Mouse (Mus musculus) inflammation-experienced regulatory T-cells, adult 6 months (primary cell): Measurements from ENCODE around the gene Galnt9. TPM values are rescaled to one million over a fixed set of nuclear protein-coding genes. Genes with fewer than 3 reads are reported as not detected.

ENCODE experiments used
- ATAC-seq: one replicate; pipeline ENCODE4 v1.8.0; 2017
- polyA plus RNA-seq, 3 experiments: library from polyadenylated mRNA; unstranded; fragments of 100-300 nt; shearing (Covaris generic); gene quantifications; one replicate each; pipeline ENCODE4 v1.2.1; 2017

Galnt9 gene
- polyA plus RNA-seq, result 1 to 10 TPM; 4.5 to 9.7 (median 7.5) TPM

DNA sequence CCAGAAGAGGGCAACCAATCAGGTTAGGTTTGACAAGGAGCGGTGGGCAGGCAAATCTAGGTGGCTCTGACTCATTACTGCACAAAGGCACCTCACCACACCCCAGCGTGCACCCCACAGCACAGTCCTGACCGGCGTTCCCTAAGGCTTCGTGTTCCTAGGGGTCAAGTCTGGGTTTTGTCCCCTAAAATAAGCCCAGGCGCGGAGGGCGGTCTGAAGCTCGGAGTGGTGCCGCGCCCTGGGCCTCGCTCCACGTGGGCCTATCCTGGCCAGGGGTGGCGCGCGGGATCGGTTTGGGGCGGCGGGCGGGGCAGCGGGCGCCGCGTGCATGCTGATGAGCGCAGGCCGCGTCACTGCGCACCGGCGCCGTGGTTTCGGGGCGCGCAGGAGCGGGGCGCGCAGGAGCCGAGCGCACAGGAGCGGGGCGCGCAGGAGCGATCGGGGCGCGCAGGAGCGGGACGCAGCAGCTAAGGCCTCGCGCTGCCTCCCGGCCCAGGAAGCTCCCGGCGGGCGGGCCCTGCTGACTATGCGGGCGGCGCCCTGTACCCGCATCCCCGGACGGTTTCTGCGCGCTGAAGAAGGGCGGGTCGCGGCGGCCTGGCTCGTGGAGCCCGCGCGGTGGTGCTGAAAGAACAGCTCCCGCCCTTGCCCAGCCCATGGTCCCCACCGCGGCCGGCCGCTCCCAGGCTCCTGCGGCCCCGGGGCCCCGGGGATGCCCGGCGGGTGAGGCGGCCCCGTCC lies at the start of gene Galnt9:
Galnt9 (plus strand) TSS at position 405 of the 740 bp plus-strand sequence.
- no peak for ATAC-seq

DNA sequence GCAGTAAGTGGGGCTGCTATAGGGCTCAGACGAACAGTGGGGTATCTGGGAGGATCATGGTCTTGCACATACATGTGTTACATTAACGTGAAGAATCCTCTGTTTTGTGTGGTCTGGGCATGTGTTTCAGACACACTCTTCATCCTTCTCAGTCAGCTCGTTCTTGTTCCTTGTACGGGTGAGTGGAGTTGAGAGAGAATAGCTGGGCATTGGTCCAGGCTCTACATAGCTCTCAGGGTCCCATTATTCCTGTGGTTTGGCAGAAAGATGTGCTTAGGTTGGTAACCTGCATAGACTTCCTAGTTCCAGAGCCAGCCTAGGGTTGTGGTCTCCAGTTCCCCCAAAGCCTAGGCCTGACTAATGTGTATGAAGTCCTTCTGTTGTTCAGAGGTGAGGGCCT lies 49.8 kb upstream of the Galnt9 start:
- ATAC-seq, result no peak

DNA sequence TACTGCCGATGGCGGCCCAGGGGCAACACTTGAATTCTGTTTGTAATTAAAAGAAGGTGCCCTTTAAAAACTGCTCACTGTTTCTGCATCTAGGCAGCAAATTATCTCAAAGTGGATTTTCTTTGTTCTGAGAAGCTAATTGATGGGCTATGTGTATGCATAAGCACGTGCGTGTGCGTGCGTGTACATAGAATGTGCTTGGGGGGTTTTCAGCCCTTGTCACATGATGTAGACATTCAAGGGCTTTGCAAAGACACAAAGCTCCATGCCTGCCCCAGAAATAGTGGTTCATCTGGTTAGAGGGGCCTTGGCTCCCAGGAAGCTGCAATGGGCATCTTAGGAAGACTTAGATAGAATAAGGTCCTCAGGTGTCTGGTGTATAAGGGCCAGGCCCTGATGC lies 49.1 kb upstream of the Galnt9 start:
- ATAC-seq, result no peak

DNA sequence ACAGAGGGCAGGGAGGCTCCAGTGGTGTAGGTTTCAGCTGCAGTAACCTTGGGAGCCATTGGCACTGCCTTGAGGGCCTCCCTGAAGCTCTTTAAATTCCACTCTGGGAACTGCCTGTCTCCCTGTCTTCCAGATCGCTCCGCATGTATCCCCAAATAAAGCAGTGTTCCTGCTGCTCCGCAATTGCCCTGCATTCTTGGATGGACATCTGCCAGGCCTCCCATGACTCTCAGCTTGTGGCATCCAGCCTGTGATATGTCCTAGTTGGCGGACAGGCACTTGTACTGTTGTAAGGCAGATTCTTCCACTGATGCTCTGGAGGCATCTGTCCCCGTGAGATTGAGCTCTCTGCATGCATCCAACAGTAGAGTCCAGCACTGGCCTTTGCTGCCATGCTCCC lies 46.6 kb upstream of the Galnt9 start:
- ATAC-seq, result no peak

DNA sequence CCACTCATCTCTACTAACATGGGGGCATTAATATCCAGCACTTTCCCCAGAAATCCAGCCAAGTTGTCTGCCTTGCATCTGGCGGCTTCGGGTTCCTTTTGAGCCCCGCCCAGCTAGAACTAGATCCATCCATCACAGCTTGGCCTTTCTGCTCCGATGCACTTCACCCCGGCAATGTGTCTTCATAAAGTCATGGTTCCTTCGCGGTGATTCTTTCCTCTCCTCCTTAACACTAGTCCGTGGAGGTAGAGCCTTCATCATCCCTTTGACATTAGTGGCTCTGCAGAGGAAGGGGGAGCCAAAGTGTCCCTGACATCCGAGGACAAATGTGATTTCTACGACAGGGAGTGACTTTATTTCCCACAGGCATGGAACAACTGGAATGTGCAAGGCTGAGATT lies 46.1 kb upstream of the Galnt9 start:
- no peak for ATAC-seq

DNA sequence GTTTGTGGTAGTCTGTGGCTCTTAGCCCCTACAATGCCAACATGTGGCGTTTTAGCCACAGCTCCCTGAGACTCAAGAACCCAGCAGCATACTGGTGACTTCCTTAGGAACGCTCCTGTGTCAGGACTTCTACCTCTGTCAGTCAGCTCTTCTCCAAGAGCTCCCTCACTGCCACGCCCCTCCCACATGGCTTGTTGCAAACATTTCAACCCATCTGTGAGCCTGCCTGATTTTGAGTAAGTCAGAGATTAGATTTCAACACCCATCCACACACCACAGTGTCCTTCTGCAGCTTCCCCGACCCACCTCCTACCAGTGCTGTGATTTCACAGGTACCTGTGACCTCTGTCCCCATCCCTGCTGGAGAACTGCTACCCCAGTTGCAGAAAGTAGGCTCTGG lies 43.9 kb upstream of the Galnt9 start:
- no peak for ATAC-seq

DNA sequence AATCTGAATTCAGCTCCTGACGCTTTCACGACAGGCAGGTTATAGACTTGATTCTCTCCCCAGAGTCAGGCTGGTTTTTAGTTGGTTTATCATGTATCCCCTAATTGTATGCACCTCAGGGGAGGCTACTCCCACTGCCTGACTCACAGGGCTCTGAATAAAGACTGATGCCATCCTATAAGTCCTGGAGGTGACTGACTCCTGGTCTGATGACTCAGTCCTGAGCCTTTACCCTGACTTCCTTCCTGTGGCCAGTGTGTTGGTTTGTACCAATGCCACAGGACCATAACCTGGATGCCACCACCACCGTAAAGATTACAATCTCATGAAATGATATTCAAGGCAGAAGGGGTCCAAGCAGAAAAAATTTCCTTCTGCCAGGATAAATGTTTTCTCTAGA lies 40.8 kb upstream of the Galnt9 start:
- no peak for ATAC-seq

DNA sequence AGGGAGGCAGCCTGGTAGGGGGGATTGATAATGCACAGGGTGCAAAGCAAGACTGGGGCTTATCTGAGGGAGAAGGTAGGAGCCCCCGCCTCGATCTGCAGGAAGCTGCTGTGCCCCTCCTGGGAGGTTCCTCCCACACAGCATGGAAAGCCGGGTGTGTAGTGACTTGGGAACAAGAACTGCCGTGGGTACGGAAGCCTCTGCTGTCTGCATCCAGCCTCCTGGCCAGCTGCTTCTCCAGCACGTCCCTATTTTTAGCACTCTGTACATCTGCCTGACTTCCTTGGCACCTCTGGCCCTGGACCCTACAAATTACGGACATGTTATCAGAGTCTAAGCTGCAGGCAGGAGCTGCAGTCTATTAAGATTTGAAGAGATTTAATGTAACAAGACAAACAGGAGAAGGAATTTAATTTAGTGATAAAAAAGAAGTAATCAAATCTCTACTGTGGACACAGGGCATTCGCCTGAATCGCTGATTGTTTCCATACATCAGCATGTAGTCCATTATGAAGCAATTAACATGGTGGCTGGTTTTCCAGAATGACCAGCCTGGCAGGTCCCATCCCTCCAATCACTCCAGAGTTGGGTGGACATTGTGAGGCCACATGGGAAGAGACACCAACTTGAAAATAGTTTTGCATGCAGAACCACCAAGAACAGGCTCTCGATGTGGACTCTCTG lies 38.4 kb upstream of the Galnt9 start:
- no peak for ATAC-seq

DNA sequence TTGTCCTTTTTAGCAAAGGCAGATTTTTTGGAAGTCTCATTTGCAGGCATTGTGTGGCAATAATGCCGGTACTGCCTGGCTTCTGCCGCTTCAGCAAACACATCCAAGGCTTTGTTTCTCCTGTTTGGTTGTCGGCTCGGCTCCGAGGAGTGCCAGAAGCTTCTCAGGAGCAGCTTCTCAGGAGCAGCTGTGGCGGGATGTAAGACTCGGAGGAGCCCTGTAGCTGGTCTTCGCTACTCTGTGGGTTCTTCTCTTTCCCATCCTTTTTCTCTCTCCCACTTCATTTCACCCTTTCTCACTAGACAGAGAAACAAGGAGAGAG lies 37.9 kb upstream of the Galnt9 start:
- ATAC-seq, result no peak

DNA sequence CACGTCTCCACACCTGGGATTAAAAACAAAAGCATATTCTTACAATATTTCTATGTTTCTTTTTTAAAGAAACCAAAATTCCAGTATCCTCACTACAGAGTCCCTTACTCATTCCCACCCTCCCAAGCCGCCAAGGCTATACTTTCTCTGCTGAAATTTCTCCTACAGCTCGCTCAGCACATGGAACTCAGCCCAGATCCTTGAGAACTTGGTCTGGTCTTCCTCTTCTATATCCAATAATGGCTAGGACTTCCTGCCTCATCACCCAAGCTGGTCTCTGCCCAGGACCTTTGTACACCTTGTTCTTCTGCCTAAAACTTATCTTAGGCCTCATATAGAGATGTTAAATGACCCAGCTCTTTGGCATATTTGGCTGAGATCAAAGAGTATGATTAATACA lies 37.3 kb upstream of the Galnt9 start:
- ATAC-seq, result no peak

DNA sequence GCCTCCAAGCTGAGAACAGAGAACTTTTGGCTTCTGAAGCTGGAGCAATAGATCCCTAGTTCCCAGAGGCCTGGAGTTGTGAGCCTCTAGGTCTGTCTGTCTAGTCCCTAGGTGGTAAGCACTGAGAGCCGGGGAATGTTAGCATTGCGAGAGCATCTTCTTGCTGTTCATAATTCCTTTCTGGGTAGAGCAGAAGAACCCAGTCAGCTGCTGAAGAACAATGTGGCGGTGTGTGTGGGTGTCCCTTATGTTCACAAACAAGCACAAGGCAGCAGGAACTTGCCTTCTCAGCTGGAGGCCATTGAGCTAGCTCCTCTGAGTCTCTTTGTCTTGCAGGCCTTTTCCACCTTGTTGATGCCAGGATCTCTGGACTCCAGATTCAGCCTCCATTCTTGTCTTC lies 36.2 kb upstream of the Galnt9 start:
- no peak for ATAC-seq

DNA sequence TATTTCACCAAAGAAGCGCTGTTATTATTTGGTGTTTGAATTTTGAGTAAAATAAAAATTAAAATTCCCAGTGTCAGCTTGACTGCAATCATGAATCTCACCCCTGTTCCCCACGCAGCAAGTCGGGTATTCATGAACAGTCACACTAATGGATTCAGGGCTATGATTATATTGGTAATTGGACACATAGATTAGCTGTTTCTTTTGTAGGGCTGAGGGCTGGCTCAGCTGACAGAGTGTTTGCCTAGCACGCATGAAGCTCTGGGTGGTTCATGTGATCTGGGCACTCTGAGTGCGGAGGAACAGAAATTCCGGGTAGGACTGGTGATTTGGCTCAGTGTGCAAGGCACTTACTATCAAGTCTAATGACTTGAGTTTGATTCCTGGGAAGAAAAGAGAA lies 33.8 kb upstream of the Galnt9 start:
- ATAC-seq, result no peak

DNA sequence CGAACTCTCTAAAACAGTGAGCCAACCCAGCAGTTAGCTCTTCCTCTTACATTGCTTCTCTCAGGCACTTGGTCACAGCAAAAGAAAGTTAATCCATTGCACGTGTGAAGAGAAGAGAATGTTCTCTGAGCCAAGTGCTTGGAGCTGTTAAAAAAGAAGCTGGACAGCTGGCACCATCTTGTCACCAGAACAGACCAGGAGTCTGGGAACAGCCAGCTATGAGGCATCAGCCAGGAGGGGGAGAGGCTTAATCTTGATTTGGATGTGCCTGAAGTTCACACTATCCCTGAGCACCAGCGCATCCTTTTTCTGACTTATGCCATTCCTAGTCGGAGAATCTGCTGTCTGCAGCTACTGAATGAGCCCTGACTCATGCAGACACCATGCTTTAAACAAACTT lies 30.4 kb upstream of the Galnt9 start:
- ATAC-seq, result no peak

DNA sequence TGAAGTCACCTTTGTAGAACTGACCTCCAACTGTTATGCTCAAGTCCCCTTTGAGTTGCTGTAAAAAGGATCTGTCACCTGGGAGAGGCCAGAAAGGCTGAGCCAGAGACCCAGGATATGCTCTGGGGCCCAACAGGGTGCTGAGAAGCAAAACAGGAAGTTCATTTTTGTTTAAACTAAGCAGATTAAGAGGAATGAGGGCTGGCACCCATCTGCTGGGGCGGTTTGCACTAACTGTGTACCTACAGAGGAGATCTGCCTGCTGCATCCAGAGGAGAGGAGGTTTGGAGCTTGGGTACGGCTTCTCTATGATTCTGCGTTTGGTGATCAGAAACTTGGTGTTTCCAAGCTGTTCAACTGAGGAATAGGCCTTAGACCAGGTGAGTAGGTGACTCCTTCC lies 29.5 kb upstream of the Galnt9 start:
- peak; percentile 77 for ATAC-seq

DNA sequence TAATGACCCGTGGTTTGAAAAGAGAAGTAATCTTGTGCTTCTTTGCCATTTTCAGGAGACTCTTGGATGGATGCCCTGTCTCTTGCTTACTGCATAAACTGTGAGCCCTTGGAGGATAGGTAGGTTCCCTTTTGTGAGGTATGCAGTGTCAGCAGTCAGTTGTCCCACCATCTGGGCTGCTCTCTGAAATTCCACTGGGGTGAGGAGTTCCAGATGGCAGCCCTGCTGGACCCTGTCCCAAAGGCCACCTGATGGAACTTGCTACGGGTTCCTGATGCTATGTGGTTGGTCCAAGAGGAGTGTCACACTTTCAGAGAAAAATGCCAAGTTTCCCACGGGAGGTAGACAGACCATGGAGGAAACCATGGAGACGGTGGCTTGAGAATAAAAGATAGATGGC lies 27.8 kb upstream of the Galnt9 start:
- no peak for ATAC-seq

DNA sequence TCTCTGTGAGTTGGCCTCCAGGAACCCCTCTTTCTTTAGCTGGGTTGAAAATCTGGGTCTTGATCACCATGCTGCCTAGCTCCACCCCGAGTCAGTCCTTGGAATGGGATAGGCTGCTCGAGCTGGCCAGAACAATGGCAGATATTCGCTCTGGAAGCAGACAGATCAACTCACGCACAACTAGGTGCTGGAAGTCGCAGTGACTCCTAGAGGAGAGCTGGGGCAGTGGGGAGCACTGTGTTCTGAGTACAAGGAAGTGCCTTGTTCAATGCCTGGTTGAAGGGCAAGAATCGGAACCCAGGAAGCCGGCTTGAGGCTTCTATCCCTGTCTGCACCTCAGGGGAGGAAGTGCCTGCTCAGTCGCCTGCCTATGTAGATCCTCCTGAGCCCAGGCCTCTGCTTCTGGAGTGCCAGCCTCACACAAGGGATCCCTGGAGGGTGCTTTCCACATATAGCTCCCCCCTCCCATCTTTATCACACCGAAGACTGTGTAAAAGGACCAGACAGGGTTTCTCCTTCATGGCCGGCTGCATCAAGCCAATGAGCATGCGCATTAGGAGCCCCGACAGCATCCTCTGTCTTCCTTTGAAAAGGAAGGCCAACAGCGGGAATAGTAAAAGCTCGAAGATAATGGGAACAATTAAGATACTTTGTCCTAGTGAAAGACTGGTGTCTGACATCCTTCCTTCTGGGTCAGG lies 25.9 kb upstream of the Galnt9 start:
- no peak for ATAC-seq

DNA sequence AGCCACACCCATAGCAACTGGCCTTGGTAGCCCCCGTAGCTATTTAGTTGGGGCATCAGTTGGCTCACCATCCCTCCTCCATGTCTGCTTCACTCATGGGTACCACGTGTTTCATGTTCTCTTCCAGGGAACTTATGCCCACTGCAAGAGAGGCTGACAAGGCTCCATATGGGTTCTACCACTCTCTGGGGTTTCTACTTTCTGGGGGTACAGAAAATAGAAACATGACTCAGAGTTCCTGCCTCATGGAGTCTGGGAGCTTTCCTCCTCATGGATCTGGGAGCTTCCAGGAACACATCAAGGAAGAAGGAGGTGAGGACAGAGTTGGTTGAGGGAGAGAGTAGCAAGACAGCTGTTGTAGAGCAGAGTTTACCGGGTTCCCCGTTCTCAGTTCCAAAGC lies 23.2 kb upstream of the Galnt9 start:
- no peak for ATAC-seq

DNA sequence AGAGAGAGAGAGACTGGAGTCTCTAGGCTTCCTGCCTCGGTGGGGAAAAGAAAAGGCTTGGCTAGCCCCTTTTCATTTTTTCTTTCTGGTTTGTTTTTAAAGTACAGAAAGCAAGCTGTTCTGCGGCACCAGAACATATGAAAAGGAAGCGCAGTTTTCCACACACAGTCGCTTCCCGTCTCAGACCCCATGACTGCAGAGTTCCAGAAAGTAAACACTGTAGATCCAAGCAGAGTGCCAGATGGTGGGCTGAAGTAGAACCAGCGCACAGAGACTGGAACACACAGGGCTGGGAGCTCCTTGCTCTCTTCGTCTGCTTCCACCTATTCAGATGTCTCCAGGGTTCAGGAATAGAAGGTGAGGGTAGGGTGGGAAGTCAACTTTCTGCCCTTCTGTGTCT lies 22.3 kb upstream of the Galnt9 start:
- ATAC-seq, result no peak

DNA sequence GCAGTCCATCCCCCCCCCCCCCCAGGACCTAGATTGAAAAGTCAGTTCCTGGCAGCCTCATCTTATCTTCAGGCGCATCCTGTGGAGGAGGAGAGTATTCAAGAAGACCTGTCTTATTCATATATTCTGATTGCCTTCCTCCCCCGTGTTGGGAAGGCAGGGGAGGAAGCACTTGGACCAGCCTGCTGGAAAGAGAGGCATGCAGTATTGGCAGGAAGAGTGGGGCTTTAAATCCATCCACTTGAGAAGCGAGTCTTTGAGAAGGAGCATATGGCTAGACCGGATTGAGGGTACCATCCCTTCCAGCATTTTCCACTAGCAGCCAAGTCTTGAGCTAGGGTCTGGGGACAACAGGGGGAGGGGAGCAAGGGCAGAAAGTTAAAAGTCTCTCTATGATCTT lies 20.9 kb upstream of the Galnt9 start:
- ATAC-seq, result no peak

DNA sequence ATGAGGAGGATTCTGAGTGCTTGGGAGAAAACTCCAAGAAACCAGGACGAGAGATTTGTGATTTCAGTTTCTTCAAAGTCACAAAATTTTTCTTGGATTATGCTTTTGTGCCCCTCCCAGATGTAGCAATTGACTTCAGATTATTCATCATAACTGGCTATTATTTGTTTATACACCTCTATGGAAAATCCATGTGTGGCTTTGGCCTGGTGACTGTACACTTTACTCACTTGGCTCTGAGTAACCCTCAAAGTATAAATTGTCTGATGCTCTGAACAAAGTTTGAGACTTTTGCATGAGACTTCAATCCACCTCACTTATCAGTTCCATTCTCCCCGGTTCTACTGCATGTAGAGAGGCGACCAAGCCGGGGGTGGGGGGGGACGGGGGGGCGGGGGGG lies 18.5 kb upstream of the Galnt9 start:
- no peak for ATAC-seq

DNA sequence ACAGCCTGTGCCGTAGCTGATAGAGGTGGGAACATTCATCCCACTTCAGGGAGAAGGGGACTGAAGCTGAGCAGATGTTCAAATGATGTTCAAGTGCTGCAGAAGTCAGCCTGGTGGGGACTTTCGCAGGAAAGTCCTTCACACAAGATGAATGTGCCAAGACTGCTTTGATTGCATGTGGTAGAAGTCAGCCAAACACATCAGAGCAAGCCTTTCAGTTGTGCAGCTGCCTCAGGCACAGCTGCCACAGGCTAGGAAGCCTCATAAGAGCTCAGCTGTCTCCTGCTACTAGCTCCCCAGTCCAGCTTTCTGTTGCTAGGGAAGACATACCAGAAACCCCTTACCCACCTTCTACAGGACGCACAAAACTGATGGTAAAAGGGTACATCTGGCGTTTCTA lies 17.6 kb upstream of the Galnt9 start:
- ATAC-seq, result no peak

DNA sequence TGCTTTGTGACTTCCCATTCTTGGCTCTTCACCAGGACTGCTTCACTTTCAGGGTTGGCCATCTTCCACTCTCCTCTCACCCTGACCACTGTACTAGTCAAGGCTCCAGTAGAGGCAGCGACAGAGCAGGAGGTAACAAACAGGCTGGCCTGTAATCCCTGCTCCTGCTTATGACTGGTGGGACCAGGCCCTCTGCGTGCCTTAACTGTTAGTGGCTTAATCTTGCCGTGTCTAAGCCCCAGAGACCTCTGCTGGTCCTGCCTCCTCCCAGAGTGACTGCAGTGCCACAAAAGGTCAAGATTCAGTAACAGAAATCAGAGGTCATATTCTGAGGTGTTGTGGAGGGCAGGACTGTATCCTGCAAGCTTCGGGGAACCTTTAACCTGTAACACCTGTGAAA lies 13.1 kb upstream of the Galnt9 start:
- no peak for ATAC-seq

DNA sequence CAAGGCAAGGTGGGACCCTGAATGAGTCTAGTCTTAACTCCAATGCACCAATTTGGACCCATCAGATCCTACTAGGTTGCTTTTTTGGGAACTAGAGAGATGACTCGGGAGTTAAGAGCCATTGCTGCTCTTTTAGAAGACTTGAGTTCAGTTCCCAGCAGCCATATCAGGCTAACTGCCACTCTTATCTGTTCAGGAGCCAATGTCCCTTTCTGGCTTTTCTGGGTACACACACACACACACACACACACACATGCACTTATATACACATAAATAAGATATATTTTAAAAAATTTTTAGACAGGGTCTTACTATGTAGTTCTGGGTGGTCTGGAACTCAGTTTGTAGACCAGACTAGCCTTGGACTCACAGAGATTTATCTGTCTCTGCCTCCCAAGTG lies 9.8 kb upstream of the Galnt9 start:
- no peak for ATAC-seq

DNA sequence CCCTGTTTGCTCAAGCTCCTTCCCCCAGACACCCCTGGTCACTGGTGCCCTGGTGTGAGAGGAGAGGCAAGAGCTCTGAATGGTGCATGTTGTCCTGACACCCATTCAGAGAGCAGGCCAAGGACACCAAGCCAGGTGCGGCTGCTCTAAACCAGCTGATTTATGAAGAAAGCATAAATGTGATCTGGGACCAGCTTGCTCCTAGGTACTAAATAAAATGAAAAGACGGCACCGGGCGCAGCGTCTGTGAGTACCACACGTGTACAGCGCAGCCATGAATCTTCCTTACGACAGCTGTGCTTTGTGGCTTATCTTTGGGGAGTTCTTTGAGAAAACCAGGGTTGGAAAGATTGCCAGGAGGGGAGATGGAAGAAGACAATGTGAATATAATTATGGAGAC lies 8.2 kb upstream of the Galnt9 start:
- ATAC-seq, result no peak
